Mouse (Mus musculus) gastrocnemius, postnatal 25 days (tissue): ENCODE results near the gene Usp43. TPM values are rescaled to one million over a fixed set of nuclear protein-coding genes. Genes with fewer than 3 reads are reported as not detected.

ENCODE experiments used
- DNase-seq: peaks from one replicate; pipeline ENCODE4 v3.0.0; 2022
- total RNA-seq, 2 experiments: library from RNA; stranded (reverse); gene quantifications; 1 replicate in 1 of 2; 2 replicates in 1 of 2; pipeline ENCODE4 v1.2.3; 2021

The Usp43 gene
- total RNA-seq, 2 experiments from 2014 or later = 0.33 to 0.64 TPM

DNA sequence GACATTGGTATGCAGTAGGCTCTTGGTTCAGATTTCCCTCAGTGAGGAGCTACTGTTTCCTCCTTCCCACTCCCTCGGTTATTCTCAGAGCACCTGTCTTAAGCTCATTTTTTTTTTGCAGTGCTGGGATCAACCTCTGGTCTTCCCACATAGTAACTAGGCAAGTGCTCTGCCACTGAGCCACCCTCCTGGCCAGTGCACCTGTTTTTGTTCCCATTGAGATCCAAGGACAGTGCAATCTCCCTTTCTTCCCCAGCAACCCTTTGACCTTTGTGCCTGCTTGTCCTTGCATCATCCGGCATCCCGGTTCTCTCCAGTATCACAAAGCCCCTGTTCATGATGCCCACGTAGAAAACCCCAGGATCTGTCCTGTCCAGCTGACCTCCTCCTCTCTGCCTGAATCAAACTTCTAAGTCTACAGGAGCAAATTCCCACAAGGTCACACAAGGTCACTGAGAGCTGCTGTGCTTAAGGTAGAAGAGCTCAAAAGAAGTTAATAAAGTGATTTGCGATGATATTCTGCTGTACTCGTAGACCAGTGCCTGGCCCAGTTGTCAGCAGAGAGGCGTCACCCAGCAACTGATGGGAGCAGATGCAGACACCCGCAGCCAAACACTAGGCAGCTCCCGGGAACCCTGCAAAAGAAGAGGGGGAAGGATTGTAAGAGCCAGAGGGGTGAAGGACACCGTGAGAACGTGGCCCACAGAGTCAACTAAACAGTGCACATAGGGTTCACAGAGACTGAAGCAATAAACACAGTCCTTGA is 114.9 kb downstream of the Usp43 start:
- DNase-seq = no peak

DNA sequence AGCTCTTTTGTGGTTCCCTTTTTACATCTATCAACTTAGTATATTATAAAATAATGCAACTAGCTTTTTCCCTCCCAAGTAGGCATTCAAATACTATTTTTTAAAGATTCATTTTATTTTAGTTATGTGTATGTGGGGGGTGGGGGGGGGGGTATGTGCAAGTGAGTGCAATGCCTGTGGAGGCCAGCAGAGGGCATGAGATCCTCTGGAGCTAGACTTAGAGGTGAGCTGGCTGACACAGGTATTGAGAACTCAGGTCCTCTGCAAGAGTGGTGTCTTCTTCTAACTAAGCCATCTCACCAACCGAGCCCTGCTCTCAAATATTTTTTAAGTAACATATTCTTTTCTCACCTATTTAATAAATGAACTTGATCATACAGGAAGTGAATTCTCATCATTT is 116.4 kb downstream of the Usp43 start:
- no peak for DNase-seq

Other genes starting within 250 kb of the Usp43 start
- gene Rcvrn, start 226.8 kb downstream of the Usp43 start, total RNA-seq = under 1 TPM in 1 of 2 experiments, not detected in 1; 0.27 TPM
- under 1 TPM; 0.19 to 0.51 TPM for gene Glp2r, start 151.0 kb downstream of the Usp43 start, total RNA-seq
- not detected for gene Gsg1l2, start 147.5 kb downstream of the Usp43 start, total RNA-seq
- gene Dhrs7c, start 124.0 kb downstream of the Usp43 start, total RNA-seq = 100 to 1,000 TPM; 392 to 453 TPM
- gene Cfap52, start 43.5 kb upstream of the Usp43 start, total RNA-seq = 1 to 10 TPM; 1.3 to 3.8 TPM
- gene Stx8, start 44.0 kb upstream of the Usp43 start, total RNA-seq = 10 to 100 TPM; 22.4 to 23.0 TPM